Mouse (Mus musculus): ENCODE measurements around the gene Pnldc1.
A peak's percentile ranks its signal among the peaks of the same experiment; 100 is the strongest.
"Not testable (repeated sequence)": the region's sequence is repeated elsewhere in the genome, so short reads cannot be mapped to it uniquely, and the experiment has no call there.

Pnldc1 gene

GRCm38 (mm10) chr17:12905810-12906209, 4.2 kb downstream of the Pnldc1 start:
- DNase-seq = no peak

GRCm38 (mm10) chr17:12904349-12904748, 5.7 kb downstream of the Pnldc1 start:
- no peak for DNase-seq

GRCm38 (mm10) chr17:12903372-12904333, 6.4 kb downstream of the Pnldc1 start:
- DNase-seq = no peak

- no peak for DNase-seq
Measured at GRCm38 (mm10) chr17:12902291-12902690, 7.7 kb downstream of the Pnldc1 start.

GRCm38 (mm10) chr17:12898607-12899006, 11.4 kb downstream of the Pnldc1 start:
- not testable (repeated sequence) for DNase-seq

GRCm38 (mm10) chr17:12897674-12898073, 12.4 kb downstream of the Pnldc1 start:
- DNase-seq = no peak

- DNase-seq = no peak
Measured at GRCm38 (mm10) chr17:12892033-12892432, 18.0 kb downstream of the Pnldc1 start.

GRCm38 (mm10) chr17:12891054-12891453, 19.0 kb downstream of the Pnldc1 start:
- DNase-seq = peak; percentile 74 to 80

- peak in 1 of 2 experiments; percentile 34 for DNase-seq
Measured at GRCm38 (mm10) chr17:12887021-12887775, 22.8 kb downstream of the Pnldc1 start.

- no peak for DNase-seq
Measured at GRCm38 (mm10) chr17:12886620-12887019, 23.4 kb downstream of the Pnldc1 start.

GRCm38 (mm10) chr17:12881216-12881615, 28.8 kb downstream of the Pnldc1 start:
- no peak for DNase-seq

- peak; percentile 88 to 92 for DNase-seq
Measured at GRCm38 (mm10) chr17:12880178-12880577, 29.9 kb downstream of the Pnldc1 start.

GRCm38 (mm10) chr17:12875734-12876133, 34.3 kb downstream of the Pnldc1 start, which contains the start of gene Mrgprh:
Gene Mrgprh (plus strand): TSS chr17:12876034.
- no peak for DNase-seq

- DNase-seq = peak; percentile 37 to 55
Measured at GRCm38 (mm10) chr17:12872275-12873028, 37.6 kb downstream of the Pnldc1 start.

- no peak for DNase-seq
Measured at GRCm38 (mm10) chr17:12868640-12869039, 41.4 kb downstream of the Pnldc1 start.

- DNase-seq = no peak
Measured at GRCm38 (mm10) chr17:12868043-12868442, 42.0 kb downstream of the Pnldc1 start, which contains the start of gene Mas1. Gene Mas1 (minus strand): TSS chr17:12868143.

GRCm38 (mm10) chr17:12866853-12867252, 43.2 kb downstream of the Pnldc1 start:
- DNase-seq = no peak

GRCm38 (mm10) chr17:12865407-12865806, 44.6 kb downstream of the Pnldc1 start:
- DNase-seq = no peak

- peak; percentile 57 to 70 for DNase-seq
Measured at GRCm38 (mm10) chr17:12864111-12864510, 45.9 kb downstream of the Pnldc1 start.

- no peak for DNase-seq
Measured at GRCm38 (mm10) chr17:12859006-12859520, 51.0 kb downstream of the Pnldc1 start.

- DNase-seq = peak in 1 of 2 experiments; percentile 28
Measured at GRCm38 (mm10) chr17:12858072-12858471, 52.0 kb downstream of the Pnldc1 start.

- DNase-seq = no peak
Measured at GRCm38 (mm10) chr17:12857395-12857794, 52.6 kb downstream of the Pnldc1 start.
